Mouse (Mus musculus) CD4-positive helper T cell, adult 2 months (primary cell): ENCODE data around the gene Gstm7.
"Not testable (repeated sequence)": the region's sequence is repeated elsewhere in the genome, so short reads cannot be mapped to it uniquely, and the experiment has no call there.

ENCODE experiments used
- DNase-seq: peaks from one replicate; pipeline ENCODE4 v3.0.0-alpha.2; 2012; ENCODE audit warnings: low read depth, missing footprints, low spot score

Gene Gstm7

GRCm38 (mm10) chr3:107935888-107936287 lies 4.3 kb upstream of the Gstm7 start:
- DNase-seq = no peak

- no peak for DNase-seq
Observed at GRCm38 (mm10) chr3:107935268-107935667, 3.7 kb upstream of the Gstm7 start.

GRCm38 (mm10) chr3:107932128-107932527 lies 511 bp upstream of the Gstm7 start:
- DNase-seq = no peak

GRCm38 (mm10) chr3:107931134-107931533 lies 483 bp downstream of the Gstm7 start:
- no peak for DNase-seq

- no peak for DNase-seq
Observed at GRCm38 (mm10) chr3:107929731-107930130, 1.9 kb downstream of the Gstm7 start.

- DNase-seq = no peak
Observed at GRCm38 (mm10) chr3:107929243-107929642, 2.4 kb downstream of the Gstm7 start.

- DNase-seq = no peak
Observed at GRCm38 (mm10) chr3:107928691-107929090, 2.9 kb downstream of the Gstm7 start.

- DNase-seq = no peak
Observed at GRCm38 (mm10) chr3:107927841-107928240, 3.8 kb downstream of the Gstm7 start.

- no peak for DNase-seq
Observed at GRCm38 (mm10) chr3:107925335-107925734, 6.3 kb downstream of the Gstm7 start.

GRCm38 (mm10) chr3:107920348-107920747 lies 11.3 kb downstream of the Gstm7 start:
- no peak for DNase-seq

- DNase-seq = peak; percentile 49
Observed at GRCm38 (mm10) chr3:107917783-107918408, 13.7 kb downstream of the Gstm7 start.

- peak; percentile 7 for DNase-seq
Observed at GRCm38 (mm10) chr3:107917097-107917496, 14.5 kb downstream of the Gstm7 start.

GRCm38 (mm10) chr3:107916674-107917073 lies 14.9 kb downstream of the Gstm7 start:
- DNase-seq = no peak

- no peak for DNase-seq
Observed at GRCm38 (mm10) chr3:107905942-107906341, 25.7 kb downstream of the Gstm7 start.

GRCm38 (mm10) chr3:107900955-107901673 lies 30.5 kb downstream of the Gstm7 start:
- DNase-seq = no peak

- no peak for DNase-seq
Observed at GRCm38 (mm10) chr3:107898691-107899090, 32.9 kb downstream of the Gstm7 start.

- peak; percentile 19 for DNase-seq
Observed at GRCm38 (mm10) chr3:107895720-107896569, 35.7 kb downstream of the Gstm7 start, which contains the start of gene Gstm5. Gstm5 (plus strand) TSS chr3:107895821.

GRCm38 (mm10) chr3:107895194-107895719 lies 36.4 kb downstream of the Gstm7 start:
- DNase-seq = no peak

GRCm38 (mm10) chr3:107889236-107889635 lies 42.4 kb downstream of the Gstm7 start:
- not testable (repeated sequence) for DNase-seq

GRCm38 (mm10) chr3:107887674-107888495 lies 43.7 kb downstream of the Gstm7 start:
- DNase-seq = no peak
